Mouse (Mus musculus) liver, adult 2 months (tissue): ENCODE data around the gene Mrpl23. TPM values are rescaled to one million over a fixed set of nuclear protein-coding genes. Genes with fewer than 3 reads are reported as not detected.

Experiments
- DNase-seq: peaks from one replicate; pipeline ENCODE4 v3.0.0-alpha.2; 2011; ENCODE audit warnings: low read depth, low spot score; ENCODE audit errors: extremely low read depth
- H3K27ac ChIP-seq: fragments of 200-500 bp; replicated peaks from 2 replicates; pipeline ENCODE4 v1.5.1; 2012; ENCODE audit warnings: low read depth, mild to moderate bottlenecking, control low read depth, inconsistent platforms, low read length; ENCODE audit not compliant: insufficient read depth
- H3K27me3 ChIP-seq: fragments of 200-500 bp; 2 replicates; pipeline ENCODE4 v1.6.1; 2012; ENCODE audit warnings: mild to moderate bottlenecking, moderate library complexity, low read length, inconsistent platforms; ENCODE audit not compliant: control insufficient read depth, insufficient read depth
- H3K36me3 ChIP-seq: fragments of 200-500 bp; 2 replicates; pipeline ENCODE4 v1.6.1; 2012; ENCODE audit warnings: low read length, inconsistent platforms; ENCODE audit not compliant: control insufficient read depth, insufficient read depth
- H3K4me1 ChIP-seq: fragments of 200-500 bp; 2 replicates; pipeline ENCODE4 v1.6.1; 2011; ENCODE audit warnings: low read length; ENCODE audit not compliant: control insufficient read depth, insufficient read depth
- H3K4me3 ChIP-seq: fragments of 200-500 bp; 2 replicates; pipeline ENCODE4 v1.5.1; 2011; ENCODE audit warnings: low read depth, mild to moderate bottlenecking, control low read depth, low read length, moderate library complexity; ENCODE audit not compliant: insufficient read depth
- H3K79me2 ChIP-seq: fragments of 200-500 bp; 2 replicates; pipeline ENCODE4 v1.6.1; 2012; ENCODE audit warnings: inconsistent platforms, mild to moderate bottlenecking, low read length, moderate library complexity; ENCODE audit not compliant: control insufficient read depth, insufficient read depth
- H3K9ac ChIP-seq: fragments of 200-500 bp; 2 replicates; pipeline ENCODE4 v1.6.1; 2012; ENCODE audit warnings: low read depth, mild to moderate bottlenecking, control low read depth, inconsistent platforms, low read length
- CTCF ChIP-seq: fragments of 200-500 bp; IDR thresholded peaks from 2 replicates; pipeline ENCODE4 v1.5.1; 2011; ENCODE audit warnings: low read depth, low read length, control low read depth
- POLR2A ChIP-seq: fragments of 200-500 bp; IDR thresholded peaks from 2 replicates; pipeline ENCODE4 v1.6.1; 2011; ENCODE audit warnings: low read length, control low read depth; ENCODE audit not compliant: insufficient read depth; ENCODE audit errors: extremely low read depth
- WGBS: fragments of 180-500 bp; shearing (Covaris S2); methylation state at CpG from one replicate; pipeline ENCODE4 v1.1.7; 2018; 5-methylcytosine and 5-hydroxymethylcytosine counted together
- polyA plus RNA-seq: library from polyadenylated mRNA; depleted of rRNA; stranded (reverse); fragments of >200 nt; gene quantifications from 2 replicates; pipeline ENCODE4 v1.2.3, GENCODE M21; 2012
- total RNA-seq: library from RNA; depleted of rRNA; stranded (reverse); fragments of >200 nt; gene quantifications from 2 replicates; pipeline ENCODE4 v1.2.3, GENCODE M21; 2014

The Mrpl23 gene
- total and polyA plus RNA-seq, 2 experiments: 7.6 to 45.0 TPM

DNA sequence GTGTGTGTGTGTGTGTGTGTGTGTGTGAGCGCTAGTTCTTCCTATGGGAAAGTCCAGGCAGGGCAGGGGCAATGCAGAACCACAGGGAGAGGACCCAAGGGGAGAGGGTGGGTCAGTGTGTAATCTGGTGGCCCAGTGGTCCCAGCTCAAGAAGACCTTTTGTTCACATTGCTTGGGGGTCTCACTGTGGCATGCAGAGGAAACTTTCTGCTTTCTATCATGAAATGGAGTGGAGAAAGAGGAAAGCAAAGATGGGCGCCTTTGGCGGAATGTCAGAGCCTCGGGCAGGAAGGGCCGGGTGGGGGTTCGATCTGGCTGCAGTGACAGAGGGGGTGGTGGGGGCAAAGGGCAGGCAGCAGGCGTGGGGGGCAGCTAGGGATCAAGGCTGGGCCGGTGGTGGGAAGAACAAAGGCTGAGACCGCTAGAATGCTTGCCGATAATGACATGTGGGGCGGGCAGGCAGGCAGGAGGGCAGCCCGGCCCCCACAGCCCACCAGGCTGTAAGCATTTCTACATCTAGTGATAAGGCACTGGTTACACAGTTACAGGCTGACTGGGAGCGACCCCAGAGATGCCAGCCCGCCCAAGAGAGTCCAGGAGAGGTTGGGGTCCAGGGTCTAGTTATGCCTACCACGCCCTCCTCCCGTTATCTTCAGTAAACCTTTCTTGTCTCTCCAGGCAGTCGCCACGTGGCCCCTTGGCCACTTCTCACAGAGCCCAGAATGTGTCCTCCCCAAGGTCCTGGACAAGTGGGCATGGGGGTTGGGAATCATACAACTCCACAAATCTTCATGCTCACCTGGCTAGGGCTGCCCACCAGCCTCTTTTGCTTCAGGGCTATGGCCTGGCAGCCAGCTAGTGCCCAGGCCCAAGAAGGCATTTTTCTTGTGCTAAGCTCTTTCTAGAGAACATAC is 28.7 kb downstream of the Mrpl23 start:
- no peak for DNase-seq
- TF ChIP-seq CTCF (no peak), POLR2A (no peak)
- Histone ChIP-seq H3K79me2 (no peaks in the 10 kb centered on the region), H3K4me3 (no peak overlapping the region), H3K9ac (no peak overlapping the region), H3K36me3 (no peaks in the 10 kb centered on the region), H3K4me1 (no peaks in the 10 kb centered on the region), H3K27ac (no peak overlapping the region), H3K27me3 (no peaks in the 10 kb centered on the region)
- WGBS: 64% methylated on average over 18 of the region's 18 CpGs

DNA sequence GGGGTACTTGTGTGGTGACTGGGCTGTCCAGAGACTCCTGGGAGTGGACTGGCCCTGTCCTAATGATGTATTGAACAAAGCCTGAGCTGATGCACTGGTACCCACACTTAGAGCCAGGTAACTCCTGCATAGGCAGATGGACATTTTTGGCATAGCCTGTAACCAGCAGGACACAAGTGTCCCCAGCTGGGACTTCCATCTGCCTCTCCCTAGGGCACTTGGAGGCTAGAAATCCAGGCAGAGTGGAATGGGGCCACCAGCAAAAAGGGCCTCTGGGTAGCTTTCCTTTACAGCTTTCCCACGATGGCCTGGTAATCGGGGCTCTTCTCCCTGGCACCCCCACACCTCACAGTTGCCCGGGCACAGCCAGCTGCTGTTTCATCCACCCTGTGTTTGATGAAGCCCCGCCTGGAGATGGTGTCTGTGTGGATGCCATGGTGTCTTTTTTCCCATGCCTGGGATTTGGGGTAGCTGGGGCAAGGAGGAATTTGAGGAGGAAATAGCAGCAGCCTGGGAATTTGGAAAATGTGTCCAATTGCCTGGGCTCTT is 29.4 kb downstream of the Mrpl23 start:
- Histone ChIP-seq H3K4me1 (no peaks in the 10 kb centered on the region), H3K27me3 (no peaks in the 10 kb centered on the region), H3K4me3 (no peak overlapping the region), H3K36me3 (no peaks in the 10 kb centered on the region), H3K79me2 (no peaks in the 10 kb centered on the region), H3K27ac (no peak overlapping the region), H3K9ac (no peak overlapping the region)
- 86% methylated on average over 4 of the region's 4 CpGs for WGBS
- no peak for DNase-seq
- TF ChIP-seq CTCF: no peak

DNA sequence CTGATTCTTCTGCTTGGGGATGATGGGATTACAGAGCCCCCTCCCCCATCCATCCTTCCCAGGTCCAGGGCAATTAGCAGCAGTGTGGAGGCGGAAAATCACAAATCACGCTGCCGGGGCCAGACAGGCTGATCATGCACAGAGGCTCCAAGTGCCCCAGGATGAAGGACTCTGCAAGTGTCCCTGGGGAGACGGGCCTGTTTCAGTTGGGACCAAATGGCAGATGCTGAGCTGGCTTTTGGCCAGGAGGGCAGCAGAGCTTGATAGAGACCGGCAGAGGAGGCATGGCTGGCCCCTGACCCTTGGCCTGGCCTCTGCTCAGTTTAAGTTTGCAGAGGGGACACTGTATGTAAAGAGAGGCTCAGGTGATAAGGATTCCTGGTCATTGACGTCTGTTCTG is 30.7 kb downstream of the Mrpl23 start:
- no peak for TF ChIP-seq CTCF
- no peak for TF ChIP-seq POLR2A
- Histone ChIP-seq H3K27me3 (no peaks in the 10 kb centered on the region), H3K9ac (no peak overlapping the region), H3K79me2 (no peaks in the 10 kb centered on the region), H3K27ac (no peak overlapping the region), H3K36me3 (no peaks in the 10 kb centered on the region), H3K4me3 (no peak overlapping the region), H3K4me1 (no peaks in the 10 kb centered on the region)
- WGBS: 64% methylated on average over 6 of the region's 6 CpGs
- no peak for DNase-seq

DNA sequence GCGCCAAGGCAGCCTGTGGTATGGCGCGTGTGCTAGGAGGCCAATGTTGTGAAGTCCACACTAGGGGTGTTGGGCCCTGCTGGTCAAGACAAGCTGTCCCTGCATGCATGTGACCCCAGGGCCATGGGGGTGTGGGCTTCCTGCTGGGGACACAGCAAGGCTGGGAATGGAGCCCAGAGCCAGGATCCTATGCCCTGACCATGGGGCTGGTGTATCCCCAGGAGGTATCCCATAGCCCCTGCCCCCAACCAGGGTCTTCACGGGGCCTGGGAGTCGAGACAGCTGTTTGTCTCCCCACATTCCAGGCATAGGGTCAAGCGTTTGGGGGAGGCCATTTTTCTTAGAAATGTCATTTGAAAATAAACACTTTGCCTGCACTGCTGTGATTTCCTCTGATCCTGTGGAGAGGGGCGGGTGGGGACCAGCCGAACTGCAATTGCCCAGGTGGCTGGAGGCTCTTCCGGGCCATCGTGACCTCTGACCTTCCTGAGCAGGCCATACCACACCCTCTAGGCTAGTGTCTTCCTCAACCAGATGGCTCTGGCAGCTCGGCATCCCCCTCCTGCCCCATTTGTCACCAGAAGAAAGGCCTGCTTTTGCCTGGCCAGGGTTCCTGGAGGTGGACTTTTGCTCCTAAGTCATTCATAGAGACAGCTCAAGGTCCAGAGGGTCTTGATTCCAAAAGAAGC is 32.6 kb downstream of the Mrpl23 start:
- Histone ChIP-seq H3K36me3 (no peaks in the 10 kb centered on the region), H3K27ac (no peak overlapping the region), H3K79me2 (no peaks in the 10 kb centered on the region), H3K4me3 (no peak overlapping the region), H3K4me1 (no peaks in the 10 kb centered on the region), H3K27me3 (no peaks in the 10 kb centered on the region), H3K9ac (no peak overlapping the region)
- DNase-seq: no peak
- TF ChIP-seq CTCF (no peak), POLR2A (no peak)
- 61% methylated on average over 11 of the region's 11 CpGs for WGBS

DNA sequence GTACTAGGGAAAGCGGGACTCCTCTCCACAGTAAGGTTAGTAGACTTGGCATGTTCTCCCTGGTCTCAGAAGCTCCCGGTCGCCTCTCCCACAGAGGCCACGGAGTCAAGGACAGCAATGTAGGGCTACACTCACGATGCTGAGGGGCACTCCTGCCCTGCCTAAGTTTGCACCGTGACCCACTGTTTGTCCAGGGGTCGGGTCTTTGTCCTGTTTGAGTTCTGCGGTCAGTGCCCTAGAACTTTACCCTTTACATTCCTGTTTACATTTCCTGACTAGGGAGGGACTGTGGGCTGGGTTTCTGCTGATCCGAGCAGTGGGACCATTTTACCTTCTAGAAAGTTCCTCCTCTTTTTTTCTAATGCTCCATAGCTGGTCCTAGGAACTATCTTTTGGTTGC is 34.0 kb downstream of the Mrpl23 start:
- Histone ChIP-seq H3K4me3 (no peak overlapping the region), H3K79me2 (no peaks in the 10 kb centered on the region), H3K36me3 (no peaks in the 10 kb centered on the region), H3K9ac (no peak overlapping the region), H3K27ac (no peak overlapping the region), H3K4me1 (no peaks in the 10 kb centered on the region), H3K27me3 (no peaks in the 10 kb centered on the region)
- 17% methylated on average over 9 of the region's 9 CpGs for WGBS
- TF ChIP-seq CTCF (no peak), POLR2A (no peak)
- no peak for DNase-seq
